Mouse (Mus musculus) layer of hippocampus, adult 6 months (tissue): ENCODE results near the gene Pim3. TPM values are rescaled to one million over a fixed set of nuclear protein-coding genes. Genes with fewer than 3 reads are reported as not detected.

Experiments used
- long read RNA-seq, 2 experiments: library from polyadenylated mRNA; unstranded; transcript quantifications; one replicate each; pipeline ENCODE4 v2.0.0; 2019 to 2020
- polyA plus RNA-seq: library from polyadenylated mRNA; unstranded; fragments of <200 nt; fragmentation: Nextera tagmentation; gene quantifications from 2 replicates; pipeline ENCODE4 v1.2.3, GENCODE M21; 2021

Pim3 gene
- 51.8 and 52.9 TPM in 2 replicates for polyA plus RNA-seq
- long read RNA-seq, experiment 1, transcript Pim3-201 (6 exons, 2,427 nt): major isoform, 143 of 160 reads
- long read RNA-seq, experiment 1, partial matches to known transcripts: 8 of 160 reads
- long read RNA-seq, experiment 1, other reads (novel, unspliced or antisense): 9 of 160 reads
- long read RNA-seq, experiment 2, transcript Pim3-201 (6 exons, 2,427 nt): major isoform, 486 of 521 reads
- long read RNA-seq, experiment 2, partial matches to known transcripts: 19 of 521 reads
- long read RNA-seq, experiment 2, other reads (novel, unspliced or antisense): 16 of 521 reads

GRCm38 (mm10) chr15:88861772-88862622, at the start of gene Pim3:
Gene Pim3 (plus strand): TSS chr15:88862186.

GRCm38 (mm10) chr15:88819026-88819905, 42.7 kb upstream of the Pim3 start, which contains the start of the genes Alg12 and Creld2:
Gene Alg12 (minus strand): TSS chr15:88819318.
Gene Creld2 (plus strand): TSS chr15:88819646.

Other genes starting within 250 kb of the Pim3 start
- gene Brd1, start 128.0 kb upstream of the Pim3 start, polyA plus RNA-seq: 4.2 and 5.8 TPM in 2 replicates
- 0.94 and 0.95 TPM in 2 replicates for gene Zbed4, start 110.5 kb upstream of the Pim3 start, polyA plus RNA-seq
- gene Alg12, start 42.9 kb upstream of the Pim3 start, polyA plus RNA-seq: 6.9 and 7.2 TPM in 2 replicates
- 30.9 and 44.2 TPM in 2 replicates for gene Creld2, start 42.5 kb upstream of the Pim3 start, polyA plus RNA-seq
- 0.14 and 0.16 TPM in 2 replicates for gene Ttll8, start 92.2 kb downstream of the Pim3 start, polyA plus RNA-seq
- 158 and 160 TPM in 2 replicates for gene Mlc1, start 116.8 kb downstream of the Pim3 start, polyA plus RNA-seq
- not detected in 2 replicates for gene Mov10l1, start 120.7 kb downstream of the Pim3 start, polyA plus RNA-seq
- 18.1 and 20.3 TPM in 2 replicates for gene Panx2, start 197.5 kb downstream of the Pim3 start, polyA plus RNA-seq
- 9.3 and 10.5 TPM in 2 replicates for gene Trabd, start 212.9 kb downstream of the Pim3 start, polyA plus RNA-seq
- gene Selenoo, start 226.9 kb downstream of the Pim3 start, polyA plus RNA-seq: 20.8 and 28.2 TPM in 2 replicates